Mouse (Mus musculus) ovary, adult 2 months (tissue): ENCODE results near the gene Pcare. TPM values are rescaled to one million over a fixed set of nuclear protein-coding genes. Genes with fewer than 3 reads are reported as not detected.

Source experiments
- polyA plus RNA-seq: library from polyadenylated mRNA; depleted of rRNA; stranded (reverse); fragments of >200 nt; gene quantifications from 2 replicates; pipeline ENCODE4 v1.2.3, GENCODE M21; 2012; rRNA removed

Gene Pcare
- not detected in 2 replicates for polyA plus RNA-seq

GRCm38 (mm10) chr17:71752831-71753230, at the start of gene Pcare:
Gene Pcare, minus strand, starts transcription at chr17:71752894.

GRCm38 (mm10) chr17:71768173-71768572, 15.5 kb upstream of the Pcare start, which contains the start of gene Clip4:
Gene Clip4, plus strand, starts transcription at chr17:71768473.

Other genes starting within 250 kb of the Pcare start
- gene Ndc80, start 226.0 kb downstream of the Pcare start, polyA plus RNA-seq, result 0.27 and 0.36 TPM in 2 replicates
- 0.37 TPM in 1 of 2 replicates, not detected in the other for gene Spdya, start 200.8 kb downstream of the Pcare start, polyA plus RNA-seq
- gene Wdr43, start 137.0 kb downstream of the Pcare start, polyA plus RNA-seq, result 7.2 and 10.8 TPM in 2 replicates
- 9.7 and 11.8 TPM in 2 replicates for gene Togaram2, start 79.6 kb downstream of the Pcare start, polyA plus RNA-seq
- 7.1 and 9.2 TPM in 2 replicates for gene Clip4, start 15.6 kb upstream of the Pcare start, polyA plus RNA-seq